Mouse (Mus musculus) embryonic facial prominence, embryonic 10.5 days (tissue): ENCODE measurements around the gene Rps6kb1. TPM values are rescaled to one million over a fixed set of nuclear protein-coding genes. Genes with fewer than 3 reads are reported as not detected.
A peak's percentile ranks its signal among the peaks of the same experiment; 100 is the strongest.

Experiments
- DNase-seq: peaks from one replicate; pipeline ENCODE4 v3.0.0-alpha.2; 2017; ENCODE audit warnings: low spot score
- H3K27ac ChIP-seq: fragments of 300-500 bp; sonication (generic); replicated peaks from 2 replicates; pipeline ENCODE4 v1.5.1; 2016; ENCODE audit warnings: mild to moderate bottlenecking
- H3K27me3 ChIP-seq: fragments of 300-500 bp; sonication (generic); replicated peaks from 2 replicates; pipeline ENCODE4 v1.6.1; 2016; ENCODE audit warnings: low read depth, mild to moderate bottlenecking; ENCODE audit not compliant: poor library complexity, severe bottlenecking
- H3K36me3 ChIP-seq: fragments of 300-500 bp; sonication (generic); replicated peaks from 2 replicates; pipeline ENCODE4 v1.6.1; 2016; ENCODE audit warnings: mild to moderate bottlenecking, moderate library complexity
- H3K4me1 ChIP-seq: fragments of 300-500 bp; sonication (generic); 2 replicates; pipeline ENCODE4 v1.6.1; 2016
- H3K4me3 ChIP-seq: fragments of 300-500 bp; sonication (generic); 2 replicates; pipeline ENCODE4 v1.5.1; 2016; ENCODE audit warnings: mild to moderate bottlenecking, moderate library complexity
- H3K9me3 ChIP-seq: fragments of 300-500 bp; sonication (generic); 2 replicates; pipeline ENCODE4 v1.6.1; 2016; ENCODE audit warnings: mild to moderate bottlenecking
- WGBS: fragments of 180-500 bp; shearing (Covaris S2); methylation state at CpG from one replicate; pipeline ENCODE4 v1.1.7; 2016; 5-methylcytosine and 5-hydroxymethylcytosine counted together
- polyA plus RNA-seq: library from polyadenylated mRNA; unstranded; fragments of >200 nt; fragmentation: Nextera tagmentation; extraction: Ambion mirVana; gene quantifications from 2 replicates; pipeline ENCODE4 v1.2.1, GENCODE M21; 2016

Rps6kb1 gene
- polyA plus RNA-seq, 1 experiment from 2014 or later, result 66.9 TPM

DNA sequence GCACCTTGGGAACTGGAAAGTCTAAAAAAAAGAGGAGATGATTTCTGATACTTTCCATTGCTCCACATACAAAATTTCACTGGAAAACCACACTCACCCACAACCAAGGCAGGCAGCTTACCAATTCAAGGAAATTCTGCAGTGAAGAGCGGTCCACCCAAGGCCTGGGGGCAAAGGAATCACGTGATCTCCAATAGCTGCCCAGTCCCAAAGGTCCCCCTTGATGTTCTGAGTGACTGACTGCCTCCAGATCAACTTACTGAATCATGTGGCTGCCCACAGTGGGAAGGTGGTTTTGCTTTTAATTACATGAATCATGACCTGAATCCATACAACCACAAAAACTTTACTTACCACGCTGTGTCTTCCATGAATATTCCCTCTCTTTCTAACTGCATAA, 27.4 kb downstream of the Rps6kb1 start:
- Histone ChIP-seq H3K4me3 (no peak overlapping the region), H3K36me3 (peaks cover 95% of the 10 kb centered on the region), H3K9me3 (no peaks in the 10 kb centered on the region), H3K27ac (no peak overlapping the region), H3K27me3 (no peaks in the 10 kb centered on the region), H3K4me1 (no peaks in the 10 kb centered on the region)
- 81% methylated on average over 3 of the region's 3 CpGs for WGBS
- no peak for DNase-seq

DNA sequence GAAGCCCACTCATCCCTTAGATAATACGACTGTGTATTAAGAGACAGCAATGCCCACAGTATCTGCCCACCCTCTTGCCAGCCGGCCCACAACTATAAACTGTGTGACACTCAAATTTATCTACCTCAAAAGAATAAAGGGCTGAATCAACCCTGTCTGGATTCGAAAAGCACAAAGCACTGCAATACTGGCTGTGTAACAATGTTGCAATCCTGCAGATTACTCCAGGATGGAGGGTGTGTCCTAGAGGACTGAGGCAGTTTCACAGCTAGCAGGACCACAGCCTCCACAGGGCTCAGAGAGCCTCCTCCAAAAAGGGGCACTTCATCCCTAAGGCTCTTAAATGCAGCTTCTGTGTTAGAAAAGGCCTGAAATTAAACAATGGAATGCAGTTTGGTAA, 28.0 kb downstream of the Rps6kb1 start:
- DNase-seq, result no peak
- Histone ChIP-seq H3K27ac (no peak overlapping the region), H3K4me1 (no peaks in the 10 kb centered on the region), H3K9me3 (no peaks in the 10 kb centered on the region), H3K4me3 (no peak overlapping the region), H3K27me3 (no peaks in the 10 kb centered on the region), H3K36me3 (peaks cover 95% of the 10 kb centered on the region)
- 93% methylated on average over 3 of the region's 3 CpGs for WGBS

DNA sequence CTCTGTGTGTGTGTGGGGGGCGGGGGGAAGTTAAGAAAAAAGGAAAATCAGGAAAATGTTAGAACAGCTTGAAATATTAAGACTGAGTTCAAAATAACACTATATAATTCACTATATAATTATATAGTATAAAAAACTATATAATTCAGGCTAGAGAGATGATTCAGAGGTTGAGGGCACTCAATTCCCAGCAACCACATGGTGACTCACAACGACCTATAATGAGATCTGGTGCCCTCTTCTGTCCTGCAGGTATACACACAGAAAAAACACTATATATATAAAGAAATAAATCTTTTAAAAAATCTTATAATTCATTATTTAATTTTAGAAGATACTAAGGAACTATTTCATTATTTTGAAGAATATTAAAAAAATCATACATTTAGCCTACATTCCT, 36.6 kb downstream of the Rps6kb1 start:
- no peak overlapping the region for H3K4me3 ChIP-seq
- no peaks in the 10 kb centered on the region for H3K9me3 ChIP-seq
- H3K27me3 ChIP-seq, result no peaks in the 10 kb centered on the region
- WGBS, result 87% methylated on average over 2 of the region's 2 CpGs
- H3K27ac ChIP-seq, result no peak overlapping the region
- H3K4me1 ChIP-seq, result no peaks in the 10 kb centered on the region
- DNase-seq, result no peak
- H3K36me3 ChIP-seq, result peaks cover 98% of the 10 kb centered on the region

DNA sequence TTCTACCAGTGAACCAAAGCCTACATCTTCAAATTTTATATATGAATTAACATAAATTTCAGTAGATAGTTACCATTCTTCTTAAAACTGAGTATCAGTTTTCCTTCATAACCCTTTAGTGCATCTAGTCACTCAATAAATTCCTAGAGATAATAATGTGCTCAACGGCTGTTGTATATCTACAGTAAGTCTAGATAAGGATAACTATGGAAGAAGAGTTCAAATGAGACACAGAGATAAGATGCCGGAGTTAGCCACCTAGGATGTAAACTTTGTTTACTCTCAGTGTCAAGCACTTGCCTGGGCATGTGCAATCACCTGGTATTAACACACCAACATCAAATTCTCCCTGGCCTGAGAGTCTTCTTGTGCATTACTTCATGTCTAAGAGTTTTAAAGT, 37.3 kb downstream of the Rps6kb1 start:
- Histone ChIP-seq H3K4me3 (no peak overlapping the region), H3K36me3 (peaks cover 98% of the 10 kb centered on the region), H3K27ac (no peak overlapping the region), H3K27me3 (no peaks in the 10 kb centered on the region), H3K9me3 (no peaks in the 10 kb centered on the region), H3K4me1 (no peaks in the 10 kb centered on the region)
- DNase-seq, result no peak
- 89% methylated on average over 2 of the region's 2 CpGs for WGBS

DNA sequence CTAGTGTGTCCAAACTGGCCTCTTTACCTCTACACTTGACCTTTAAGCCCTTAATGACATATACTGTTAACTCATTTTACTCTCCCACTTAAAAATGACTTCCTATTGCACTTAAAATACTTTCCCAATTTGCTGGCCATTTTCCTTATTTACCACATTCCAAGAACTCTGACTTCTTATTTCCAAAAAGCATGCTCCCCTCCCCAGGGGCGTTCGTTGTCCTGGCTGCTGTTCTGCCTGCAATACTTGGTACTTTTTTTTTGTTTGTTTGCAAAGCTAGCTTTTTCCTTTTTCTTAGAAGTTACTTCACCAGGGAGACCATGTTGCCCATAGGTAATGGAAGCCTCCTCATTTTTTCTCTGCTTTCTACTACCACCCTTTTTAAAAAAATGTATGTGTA, 41.5 kb downstream of the Rps6kb1 start:
- no peak overlapping the region for H3K4me3 ChIP-seq
- peaks cover 84% of the 10 kb centered on the region for H3K36me3 ChIP-seq
- WGBS, result 89% methylated on average over 2 of the region's 2 CpGs
- H3K27me3 ChIP-seq, result no peaks in the 10 kb centered on the region
- no peaks in the 10 kb centered on the region for H3K9me3 ChIP-seq
- no peaks in the 10 kb centered on the region for H3K4me1 ChIP-seq
- no peak for DNase-seq
- no peak overlapping the region for H3K27ac ChIP-seq

DNA sequence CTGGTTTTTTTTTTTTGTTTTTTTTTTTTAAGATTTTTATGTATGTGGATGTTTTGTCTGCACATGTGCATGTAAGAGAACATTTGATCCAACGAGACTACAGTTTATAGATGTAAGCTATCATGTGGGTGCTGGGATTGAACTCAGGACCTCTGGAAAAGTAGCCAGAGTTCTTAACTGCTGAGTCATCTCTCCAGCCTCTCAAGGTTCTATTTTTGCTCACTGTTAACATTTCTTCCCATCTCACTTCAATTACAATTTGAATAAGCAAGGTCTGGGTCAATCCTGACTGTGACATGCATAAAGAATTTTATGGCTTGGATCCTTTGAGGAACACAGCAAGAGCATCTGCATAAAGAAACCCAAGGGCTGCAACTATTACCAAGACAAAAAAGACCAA, 43.8 kb downstream of the Rps6kb1 start:
- no peak overlapping the region for H3K27ac ChIP-seq
- WGBS, result 93% methylated on average over 1 of the region's 1 CpGs
- no peaks in the 10 kb centered on the region for H3K9me3 ChIP-seq
- no peak for DNase-seq
- H3K4me3 ChIP-seq, result no peak overlapping the region
- peaks cover 79% of the 10 kb centered on the region for H3K36me3 ChIP-seq
- H3K27me3 ChIP-seq, result no peaks in the 10 kb centered on the region
- H3K4me1 ChIP-seq, result no peaks in the 10 kb centered on the region

DNA sequence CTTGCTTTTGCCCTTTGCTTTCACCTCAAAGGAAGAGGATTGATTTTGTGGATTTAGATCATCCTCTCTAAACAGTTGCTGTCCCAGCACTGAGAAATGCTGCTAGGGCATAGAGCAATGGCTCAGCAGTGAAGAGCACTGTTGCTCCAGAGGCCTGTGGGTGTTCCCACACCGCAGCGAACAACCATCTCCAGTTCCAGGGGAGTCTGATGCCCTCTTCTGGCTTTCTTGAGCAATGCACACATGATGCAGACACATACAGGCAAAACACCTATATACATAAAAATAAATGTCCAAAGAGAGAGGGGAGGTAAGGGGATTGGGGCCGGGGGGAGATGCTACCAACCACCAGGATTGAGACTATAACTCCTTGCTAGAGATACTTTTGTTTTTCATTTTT, 46.7 kb downstream of the Rps6kb1 start:
- Histone ChIP-seq H3K27me3 (no peaks in the 10 kb centered on the region), H3K4me1 (no peaks in the 10 kb centered on the region), H3K9me3 (no peaks in the 10 kb centered on the region), H3K36me3 (peaks cover 57% of the 10 kb centered on the region), H3K27ac (no peak overlapping the region), H3K4me3 (no peak overlapping the region)
- 78% methylated on average over 3 of the region's 3 CpGs for WGBS
- no peak for DNase-seq

DNA sequence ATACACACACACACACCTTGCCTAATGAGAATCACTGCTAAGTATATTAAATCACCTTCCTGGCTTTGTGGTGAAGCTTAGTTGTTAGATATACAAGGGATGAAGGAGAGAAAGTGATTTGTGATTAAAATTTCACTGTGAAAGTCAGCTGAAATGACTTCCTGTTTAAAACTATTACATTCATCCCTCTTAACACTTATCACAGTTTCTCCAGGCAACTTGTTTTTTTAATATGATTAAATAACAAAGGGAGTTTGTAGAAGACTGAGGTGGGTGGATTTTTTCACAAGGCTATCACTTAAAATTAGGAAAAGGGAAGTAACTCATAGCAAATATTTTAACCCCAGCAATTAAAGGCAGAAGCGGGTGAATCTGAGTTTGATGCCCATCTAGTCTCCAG, 47.2 kb downstream of the Rps6kb1 start:
- 85% methylated on average over 1 of the region's 1 CpGs for WGBS
- peaks cover 57% of the 10 kb centered on the region for H3K36me3 ChIP-seq
- H3K4me3 ChIP-seq, result no peak overlapping the region
- H3K27me3 ChIP-seq, result no peaks in the 10 kb centered on the region
- H3K27ac ChIP-seq, result no peak overlapping the region
- H3K9me3 ChIP-seq, result no peaks in the 10 kb centered on the region
- H3K4me1 ChIP-seq, result no peaks in the 10 kb centered on the region
- no peak for DNase-seq

DNA sequence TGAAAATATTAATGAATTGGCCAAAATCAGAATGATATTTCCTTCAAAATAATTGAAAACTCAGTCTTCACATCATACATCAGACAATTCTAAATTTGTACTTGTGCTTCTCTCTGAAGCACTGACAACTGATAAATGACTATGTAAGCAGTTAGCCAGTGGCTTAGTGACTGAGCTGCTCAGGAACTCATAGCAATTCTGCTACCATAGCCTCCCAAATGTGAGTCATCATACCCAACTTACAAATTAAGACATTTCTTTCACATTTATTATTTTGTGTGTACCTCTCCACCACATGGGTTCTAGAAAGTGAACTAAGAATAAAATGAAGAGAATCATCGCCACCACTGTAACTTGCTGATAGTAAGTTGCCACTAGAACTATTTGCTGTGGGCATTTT, 53.8 kb downstream of the Rps6kb1 start:
- H3K27ac ChIP-seq, result no peak overlapping the region
- no peak overlapping the region for H3K4me3 ChIP-seq
- H3K9me3 ChIP-seq, result no peaks in the 10 kb centered on the region
- DNase-seq, result no peak
- H3K27me3 ChIP-seq, result no peaks in the 10 kb centered on the region
- WGBS, result 97% methylated on average over 1 of the region's 1 CpGs
- H3K4me1 ChIP-seq, result peaks cover 4% of the 10 kb centered on the region
- H3K36me3 ChIP-seq, result peaks cover 42% of the 10 kb centered on the region

DNA sequence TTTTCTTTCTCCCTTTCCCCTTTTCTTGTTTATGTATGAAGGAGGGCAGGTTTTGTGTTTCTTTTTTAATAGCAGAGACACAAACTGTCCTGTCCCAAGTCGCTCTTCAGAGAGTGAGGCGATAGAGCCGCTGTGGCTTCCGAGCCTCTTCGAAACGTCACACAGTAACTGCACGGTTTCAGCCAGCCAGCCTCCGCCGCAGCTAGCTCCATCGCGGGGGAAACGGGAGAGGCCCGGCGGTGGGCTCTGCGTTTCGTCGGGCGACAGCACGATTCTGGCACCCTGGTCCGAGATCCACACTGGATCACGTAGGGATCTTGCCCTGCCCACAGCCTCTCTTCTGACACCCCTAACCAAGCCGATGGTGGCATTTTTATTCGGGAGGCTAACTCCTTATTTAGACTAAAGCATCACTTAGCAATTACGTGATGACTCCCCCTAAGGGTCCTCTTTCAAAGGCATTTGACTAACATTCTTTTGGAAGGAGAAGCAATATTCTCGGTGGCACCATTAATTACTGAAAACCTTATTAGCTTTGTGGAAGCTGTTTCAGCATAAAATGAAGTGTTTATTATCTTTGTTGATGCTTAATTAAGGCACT, 59.6 kb downstream of the Rps6kb1 start:
- peaks cover 12% of the 10 kb centered on the region for H3K4me1 ChIP-seq
- peak overlapping the region; percentile 90 for H3K27ac ChIP-seq
- H3K9me3 ChIP-seq, result no peaks in the 10 kb centered on the region
- no peaks in the 10 kb centered on the region for H3K27me3 ChIP-seq
- peak overlapping the region; percentile 74 for H3K4me3 ChIP-seq
- peaks cover 10% of the 10 kb centered on the region for H3K36me3 ChIP-seq
- DNase-seq, result peak; percentile 67
- WGBS, result under 1% methylated on average over 25 of the region's 25 CpGs

DNA sequence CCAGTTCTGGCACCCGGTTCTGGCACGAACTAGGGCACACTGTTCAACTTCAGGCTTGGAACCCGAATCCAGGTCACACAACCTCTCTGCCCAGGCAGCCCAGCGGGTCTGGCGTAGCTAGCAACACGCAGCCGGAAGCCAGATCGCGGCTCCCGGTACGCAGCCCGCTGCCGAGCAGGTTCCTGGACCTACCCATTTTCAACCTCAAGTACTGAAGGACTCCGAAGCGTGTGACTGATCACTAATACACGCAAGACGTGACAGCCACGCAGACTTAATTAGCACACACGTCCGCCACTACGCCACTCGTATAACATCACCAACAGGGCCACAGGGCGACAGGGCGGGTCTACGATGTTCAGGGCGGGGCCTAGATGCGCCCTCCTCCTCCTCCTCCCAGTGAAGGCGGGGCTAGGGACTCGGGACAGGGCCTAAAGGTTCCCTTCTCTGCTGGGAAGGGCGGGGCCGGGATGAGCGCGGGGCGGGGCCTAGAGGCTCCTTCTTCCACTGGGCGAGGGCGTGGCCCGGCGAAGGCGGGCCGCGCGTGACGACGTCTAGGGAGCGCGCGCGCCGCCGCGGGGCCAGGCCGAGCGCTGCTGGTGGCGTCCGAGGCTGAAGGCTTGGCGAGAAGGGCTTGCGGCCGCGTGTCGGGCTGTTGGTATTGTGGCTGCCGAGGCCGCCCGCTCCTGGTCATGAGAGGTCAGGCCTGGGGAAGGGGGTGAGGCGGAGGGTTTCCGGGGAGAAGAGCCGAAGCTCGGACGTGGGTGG, 60.3 kb downstream of the Rps6kb1 start, which contains the start of gene Rnft1:
Gene Rnft1, plus strand, starts transcription at position 557 of the 768 bp plus-strand sequence.
- Histone ChIP-seq H3K4me1 (peaks cover 12% of the 10 kb centered on the region), H3K27ac (peak within 1 kb of the TSS; percentile 90), H3K9me3 (no peaks in the 10 kb centered on the region), H3K36me3 (peaks cover 3% of the 10 kb centered on the region), H3K27me3 (no peaks in the 10 kb centered on the region), H3K4me3 (peak within 1 kb of the TSS; percentile 74)
- WGBS, result under 1% methylated on average over 68 of the region's 68 CpGs
- peak; percentile 100 for DNase-seq

DNA sequence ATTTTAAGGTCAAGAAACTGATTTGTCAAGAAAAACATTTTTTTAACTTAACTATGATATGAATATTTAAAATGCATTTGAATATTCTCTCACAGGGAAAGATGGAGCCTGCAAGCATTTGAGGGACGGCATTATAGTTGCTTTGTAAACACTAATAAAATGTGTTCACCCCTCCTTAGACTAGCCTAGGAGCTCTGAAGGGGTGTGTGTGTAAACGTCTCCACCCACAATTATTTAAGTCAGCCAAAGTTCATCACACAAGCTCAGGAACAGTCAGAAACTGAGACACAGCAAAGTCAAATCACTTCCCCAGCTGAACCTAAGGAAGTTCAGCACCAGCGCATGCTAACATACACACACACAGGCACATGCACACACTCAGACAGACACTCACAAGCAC, 71.0 kb downstream of the Rps6kb1 start:
- Histone ChIP-seq H3K4me1 (peaks cover 8% of the 10 kb centered on the region; the same call in 1 of the 2 replicates), H3K9me3 (no peaks in the 10 kb centered on the region), H3K36me3 (no peaks in the 10 kb centered on the region), H3K27ac (no peak overlapping the region), H3K4me3 (no peak overlapping the region), H3K27me3 (no peaks in the 10 kb centered on the region)
- WGBS, result 71% methylated on average over 3 of the region's 3 CpGs
- DNase-seq, result no peak

DNA sequence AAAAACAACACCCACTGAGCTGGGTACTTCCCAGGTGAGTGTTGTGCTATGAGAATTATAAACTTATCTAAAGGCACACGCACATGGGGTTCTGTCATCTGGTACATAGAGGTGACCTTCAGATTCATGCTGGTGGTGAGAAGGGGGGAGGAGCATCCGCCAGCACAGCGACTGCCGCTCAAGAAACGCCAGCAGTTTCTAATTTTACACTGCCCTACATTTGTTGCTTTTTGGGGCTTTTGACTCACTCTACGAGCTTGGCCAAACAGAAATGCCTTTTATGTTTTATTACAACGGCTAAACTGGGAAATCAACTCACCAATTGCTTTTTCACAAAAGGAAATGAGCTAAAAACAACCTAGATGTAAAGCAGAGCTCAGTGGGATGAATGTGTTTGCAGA, 71.8 kb downstream of the Rps6kb1 start:
- Histone ChIP-seq H3K27me3 (no peaks in the 10 kb centered on the region), H3K9me3 (no peaks in the 10 kb centered on the region), H3K36me3 (no peaks in the 10 kb centered on the region), H3K27ac (no peak overlapping the region), H3K4me3 (peak overlapping the region; percentile 29; the same call in 1 of the 2 replicates), H3K4me1 (peaks cover 8% of the 10 kb centered on the region; the same call in 1 of the 2 replicates)
- 37% methylated on average over 7 of the region's 7 CpGs for WGBS
- peak; percentile 21 for DNase-seq
